Mouse (Mus musculus) stomach, embryonic 14.5 days (tissue): Measurements from ENCODE around the gene Lin9. TPM values are rescaled to one million over a fixed set of nuclear protein-coding genes. Genes with fewer than 3 reads are reported as not detected.

ENCODE experiments used
- ATAC-seq: fragments of 200-750 bp; cut with Nextera tagmentation; 2 replicates; pipeline ENCODE4 v1.8.0; 2017; ENCODE audit warnings: low read depth, moderate TSS enrichment; ENCODE audit not compliant: insufficient number of reproducible peaks, insufficient read depth, low FRiP score
- H3K27ac ChIP-seq: fragments of 300-500 bp; sonication (generic); 2 replicates; pipeline ENCODE4 v1.5.1; 2014; ENCODE audit warnings: mild to moderate bottlenecking, low read length, moderate library complexity, mixed read lengths
- H3K27me3 ChIP-seq: fragments of 300-500 bp; sonication (generic); 2 replicates; pipeline ENCODE4 v1.6.1; 2014; ENCODE audit warnings: low read length, control low read depth, mixed read lengths; ENCODE audit not compliant: control insufficient read depth, insufficient read depth
- H3K36me3 ChIP-seq: fragments of 300-500 bp; sonication (generic); 2 replicates; pipeline ENCODE4 v1.6.1; 2014; ENCODE audit warnings: mild to moderate bottlenecking, control low read depth, low read length, moderate library complexity, mixed read lengths; ENCODE audit not compliant: control insufficient read depth, insufficient read depth
- H3K4me1 ChIP-seq: fragments of 300-500 bp; sonication (generic); 2 replicates; pipeline ENCODE4 v1.6.1; 2014; ENCODE audit warnings: low read length, control low read depth, mixed read lengths; ENCODE audit not compliant: control insufficient read depth, insufficient read depth
- H3K4me2 ChIP-seq: fragments of 300-500 bp; sonication (generic); replicated peaks from 2 replicates; pipeline ENCODE4 v1.6.1; 2014; ENCODE audit warnings: low read depth, low read length, control low read depth
- H3K4me3 ChIP-seq: fragments of 300-500 bp; sonication (generic); 2 replicates; pipeline ENCODE4 v1.5.1; 2014; ENCODE audit warnings: low read depth, low read length, control low read depth
- H3K9ac ChIP-seq: fragments of 300-500 bp; sonication (generic); replicated peaks from 2 replicates; pipeline ENCODE4 v1.6.1; 2014; ENCODE audit warnings: low read depth, mild to moderate bottlenecking, control low read depth, low read length, moderate library complexity, mixed read lengths
- H3K9me3 ChIP-seq: fragments of 300-500 bp; sonication (generic); 2 replicates; pipeline ENCODE4 v1.6.1; 2016; ENCODE audit warnings: low read depth, low read length, control low read depth; ENCODE audit not compliant: control insufficient read depth
- WGBS: fragments of 180-500 bp; shearing (Covaris S2); extraction: QIAGEN DNeasy Blood & Tissue Kit; methylation state at CpG from one replicate; pipeline ENCODE4 v1.1.7; 2014; 5-methylcytosine and 5-hydroxymethylcytosine counted together
- polyA plus RNA-seq: library from polyadenylated mRNA; unstranded; fragments of >200 nt; fragmentation: Nextera tagmentation; extraction: Ambion mirVana; gene quantifications from 2 replicates; pipeline ENCODE4 v1.2.1, GENCODE M21; 2014

Gene Lin9
- polyA plus RNA-seq, 1 experiment from 2014 or later: 18.9 TPM

GRCm38 (mm10) chr1:180719483-180719882, 78.5 kb downstream of the Lin9 start:
- H3K4me2 ChIP-seq: no peak overlapping the region
- no peak for ATAC-seq
- H3K27ac ChIP-seq: no peak overlapping the region
- no peaks in the 10 kb centered on the region for H3K27me3 ChIP-seq
- no peaks in the 10 kb centered on the region for H3K36me3 ChIP-seq
- WGBS: 87% methylated on average over 6 of the region's 6 CpGs
- H3K4me1 ChIP-seq: no peaks in the 10 kb centered on the region
- H3K9me3 ChIP-seq: no peaks in the 10 kb centered on the region
- no peak overlapping the region for H3K9ac ChIP-seq
- H3K4me3 ChIP-seq: no peak overlapping the region

GRCm38 (mm10) chr1:180719951-180720689, 79.2 kb downstream of the Lin9 start:
- H3K27ac ChIP-seq: no peak overlapping the region
- H3K4me3 ChIP-seq: no peak overlapping the region
- no peaks in the 10 kb centered on the region for H3K36me3 ChIP-seq
- H3K27me3 ChIP-seq: no peaks in the 10 kb centered on the region
- ATAC-seq: no peak
- no peak overlapping the region for H3K9ac ChIP-seq
- no peaks in the 10 kb centered on the region; the same call in 1 of the 2 replicates for H3K4me1 ChIP-seq
- no peaks in the 10 kb centered on the region for H3K9me3 ChIP-seq
- 39% methylated on average over 5 of the region's 5 CpGs for WGBS
- H3K4me2 ChIP-seq: no peak overlapping the region

- Histone ChIP-seq H3K36me3 (no peaks in the 10 kb centered on the region), H3K9me3 (no peaks in the 10 kb centered on the region), H3K4me1 (peaks cover 4% of the 10 kb centered on the region; the same call in 1 of the 2 replicates), H3K27ac (no peak overlapping the region), H3K4me2 (no peak overlapping the region), H3K9ac (no peak overlapping the region), H3K27me3 (no peaks in the 10 kb centered on the region), H3K4me3 (no peak overlapping the region)
- no peak for ATAC-seq
- 77% methylated on average over 1 of the region's 1 CpGs for WGBS
Observed at GRCm38 (mm10) chr1:180722608-180723007, 81.7 kb downstream of the Lin9 start.

DNA sequence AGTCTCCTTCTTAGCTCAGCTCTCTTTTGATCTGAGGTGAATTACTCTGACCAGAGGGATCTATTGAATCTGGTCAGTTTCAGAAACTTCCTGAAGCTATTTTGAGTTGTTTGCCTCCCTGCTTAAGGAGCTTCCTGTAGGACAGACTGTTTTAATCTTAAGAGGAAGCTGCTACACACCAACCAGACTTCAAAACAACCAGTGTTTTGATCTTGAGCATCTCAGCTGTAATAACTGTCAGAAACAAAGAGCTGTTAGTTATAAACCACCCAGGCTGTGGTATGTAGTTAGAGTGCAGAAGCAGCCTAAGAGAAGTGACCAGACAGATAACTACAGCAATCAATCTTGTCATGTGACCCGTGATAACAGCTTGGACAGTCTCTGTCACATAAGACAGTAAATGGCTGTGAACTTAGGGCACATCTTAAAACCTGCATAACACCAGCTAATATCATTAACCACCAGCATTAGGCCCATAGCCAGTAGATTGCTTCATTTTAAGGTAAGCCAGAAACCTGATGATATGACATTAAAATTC, 82.8 kb downstream of the Lin9 start:
- whole genome bisulfite sequencing: 3% methylated on average over 1 of the region's 1 CpGs
- Histone ChIP-seq H3K4me3 (no peak overlapping the region), H3K9ac (no peak overlapping the region), H3K4me1 (peaks cover 8% of the 10 kb centered on the region; the same call in 1 of the 2 replicates), H3K27ac (no peak overlapping the region), H3K9me3 (no peaks in the 10 kb centered on the region), H3K4me2 (no peak overlapping the region), H3K27me3 (no peaks in the 10 kb centered on the region), H3K36me3 (no peaks in the 10 kb centered on the region)
- no peak for ATAC-seq

- H3K4me2 ChIP-seq: peak within 1 kb of the TSS; percentile 63
- peak within 1 kb of the TSS; percentile 95 for H3K27ac ChIP-seq
- no peaks in the 10 kb centered on the region for H3K27me3 ChIP-seq
- peaks cover 15% of the 10 kb centered on the region; the same call in 1 of the 2 replicates for H3K4me1 ChIP-seq
- peak within 1 kb of the TSS; percentile 98 for H3K4me3 ChIP-seq
- H3K36me3 ChIP-seq: no peaks in the 10 kb centered on the region
- ATAC-seq: peak; percentile 93
- no peaks in the 10 kb centered on the region for H3K9me3 ChIP-seq
- under 1% methylated on average over 47 of the region's 52 CpGs for WGBS
- peak within 1 kb of the TSS; percentile 96 for H3K9ac ChIP-seq
Observed at GRCm38 (mm10) chr1:180725704-180726179, 84.8 kb downstream of the Lin9 start, which contains the start of gene Acbd3. Gene Acbd3 (plus strand): TSS chr1:180726043.

DNA sequence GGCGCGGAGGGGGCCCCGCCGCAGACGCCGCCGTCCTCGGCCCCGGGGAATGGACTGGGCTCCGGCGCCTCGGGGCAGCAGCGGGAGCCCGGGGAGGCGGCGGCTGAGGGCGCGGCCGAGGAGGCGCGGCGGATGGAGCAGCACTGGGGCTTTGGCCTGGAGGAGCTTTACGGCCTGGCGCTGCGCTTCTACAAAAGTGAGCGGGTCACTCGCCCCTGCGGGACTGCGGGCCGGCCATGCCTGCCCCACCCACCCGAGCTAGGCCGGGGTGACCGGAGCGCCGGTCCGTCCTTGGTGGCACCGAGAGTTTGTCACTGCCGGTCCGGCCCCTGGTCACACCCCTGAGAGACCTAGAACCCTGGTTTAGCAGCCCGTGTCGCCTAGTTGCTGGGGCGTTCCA, 85.2 kb downstream of the Lin9 start:
- Histone ChIP-seq H3K9ac (peak overlapping the region; percentile 96), H3K4me1 (peaks cover 15% of the 10 kb centered on the region; the same call in 1 of the 2 replicates), H3K9me3 (no peaks in the 10 kb centered on the region), H3K4me3 (peak overlapping the region; percentile 98), H3K27ac (peak overlapping the region; percentile 95), H3K4me2 (peak overlapping the region; percentile 63), H3K36me3 (no peaks in the 10 kb centered on the region), H3K27me3 (no peaks in the 10 kb centered on the region)
- WGBS: under 1% methylated on average over 42 of the region's 42 CpGs
- peak; percentile 83 for ATAC-seq

DNA sequence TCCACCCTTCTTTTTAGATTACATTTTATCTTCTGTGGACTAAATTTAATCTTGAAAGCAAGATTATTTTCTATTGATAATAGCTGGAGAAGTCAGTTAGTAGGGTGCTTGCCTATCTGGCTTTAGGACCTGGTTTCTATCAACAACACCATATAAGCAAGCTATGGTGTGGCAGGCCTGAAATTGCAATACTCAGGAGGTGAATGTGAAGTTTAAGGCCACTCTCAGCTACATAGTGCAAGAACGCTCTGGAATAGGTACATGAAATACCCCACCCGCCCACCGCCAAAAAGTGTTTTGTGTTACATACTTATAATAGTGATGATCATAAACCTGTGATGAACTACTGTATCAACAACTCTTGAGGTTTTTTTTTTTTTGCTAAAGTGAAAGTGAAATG, 88.3 kb downstream of the Lin9 start:
- peaks cover 15% of the 10 kb centered on the region; the same call in 1 of the 2 replicates for H3K4me1 ChIP-seq
- WGBS: 91% methylated on average over 3 of the region's 3 CpGs

More for the DNA sequence above, 88.3 kb downstream of the Lin9 start:
- H3K9me3 ChIP-seq: no peaks in the 10 kb centered on the region
- no peak overlapping the region for H3K4me2 ChIP-seq
- H3K27ac ChIP-seq: no peak overlapping the region
- H3K9ac ChIP-seq: no peak overlapping the region
- no peak for ATAC-seq
- peaks cover 1% of the 10 kb centered on the region for H3K36me3 ChIP-seq
- H3K27me3 ChIP-seq: no peaks in the 10 kb centered on the region
- H3K4me3 ChIP-seq: no peak overlapping the region
